Comparison of ENCODE assay signal across 11 mouse cellular contexts in the genomic region with DNA sequence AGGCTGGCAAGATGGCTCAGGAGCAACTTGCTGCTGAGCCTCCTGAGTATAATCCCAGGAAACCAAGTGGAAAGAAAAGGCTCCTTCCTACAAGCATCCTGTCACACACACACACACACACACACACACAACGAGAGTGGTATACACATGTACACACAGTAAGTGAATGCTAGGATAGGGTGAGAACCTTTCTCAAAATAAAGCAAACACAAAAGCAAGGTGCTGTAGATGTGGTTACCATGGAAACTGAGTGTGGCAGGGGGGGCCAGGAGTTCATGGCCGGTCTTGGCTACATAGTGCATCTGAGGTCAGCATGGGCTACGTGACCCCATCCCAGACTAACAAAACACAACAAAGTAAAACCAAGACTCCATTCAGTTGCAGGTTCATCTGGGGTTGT. TPM values are rescaled to one million over a fixed set of nuclear protein-coding genes. Genes with fewer than 3 reads are reported as not detected.
A peak's percentile ranks its signal among the peaks of the same experiment; 100 is the strongest.
DNase-seq lines count a peak whose midpoint lies in the region; ATAC-seq and TF ChIP-seq lines count a peak whose summit lies in the region.
"Had no signal": no experiment of that assay in that cellular context is flagged by ENCODE, and none has a peak within 500 bp of the region (broad histone marks: within the 10 kb centered on the region; RNA-seq: fewer than 3 reads in every experiment).

No protein-coding gene starts in this region.

- H3K9me3 ChIP-seq in lung, embryonic 15.5 days, result no peaks in the 10 kb centered on the region
- no peaks in the 10 kb centered on the region for H3K9me3 ChIP-seq in hindbrain, embryonic 14.5 days (ENCODE audit: control insufficient read depth, low read length)
- no peaks in the 10 kb centered on the region for H3K9me3 ChIP-seq in neural tube, embryonic 13.5 days
- H3K9me3 ChIP-seq: midbrain, embryonic 12.5 days had no signal

- peak overlapping the region; percentile 90 for H3K4me3 ChIP-seq in gastrocnemius, adult 2 months
- peak overlapping the region; percentile 69 for H3K4me3 ChIP-seq in lung, embryonic 15.5 days
- H3K4me3 ChIP-seq in hindbrain, embryonic 14.5 days (replicated peaks; ENCODE audit: low read length), result no peak overlapping the region
- H3K4me3 ChIP-seq in neural tube, embryonic 13.5 days, result peak overlapping the region; percentile 54

- intact Hi-C loops in gastrocnemius, adult 2 months (cut with DNase I), result no loop called here
- intact Hi-C loops in left cerebral cortex, postnatal 14 days (cut with DNase I), result no loop called here

- peak overlapping the region; percentile 86 for H3K4me2 ChIP-seq in lung, embryonic 15.5 days
- H3K4me2 ChIP-seq in hindbrain, embryonic 14.5 days (replicated peaks), result peak overlapping the region; percentile 59; the same call in 1 of the 2 replicates
- H3K4me2 ChIP-seq in neural tube, embryonic 13.5 days, result peak overlapping the region; percentile 58

- no peak for DNase-seq in gastrocnemius, adult 2 months
- DNase-seq in gastrocnemius, postnatal 10 days, result no peak
- no peak for DNase-seq in lung, postnatal 10 days
- no peak for DNase-seq in hindbrain, embryonic 14.5 days (ENCODE audit: low spot score)
- DNase-seq in left cerebral cortex, postnatal 14 days (ENCODE audit: low spot score in 2 of 2), result no peak
- no peak for DNase-seq in ovary, postnatal 10 days (ENCODE audit: low spot score)
- DNase-seq: cerebellum, postnatal 14 days had no signal

- H3K27me3 ChIP-seq in lung, embryonic 15.5 days, result no peaks in the 10 kb centered on the region
- no peaks in the 10 kb centered on the region for H3K27me3 ChIP-seq in hindbrain, embryonic 14.5 days (ENCODE audit: control insufficient read depth, insufficient read depth, low read length)
- H3K27me3 ChIP-seq in neural tube, embryonic 13.5 days, result no peaks in the 10 kb centered on the region
- H3K27me3 ChIP-seq: midbrain, embryonic 12.5 days had no signal

- no peak for TF ChIP-seq CTCF in gastrocnemius, adult 2 months (IDR thresholded peaks at IDR 0.05)

- ATAC-seq in lung, embryonic 15.5 days (ENCODE audit: borderline replicate concordance, extremely low read depth, low FRiP score, low TSS enrichment), result no peak
- ATAC-seq in hindbrain, embryonic 14.5 days (ENCODE audit: low FRiP score), result no peak
- no peak for ATAC-seq in neural tube, embryonic 13.5 days (ENCODE audit: low read depth)

- H3K27ac ChIP-seq in gastrocnemius, adult 2 months, result peak overlapping the region; percentile 89
- peak overlapping the region; percentile 81; the same call in 1 of the 2 replicates for H3K27ac ChIP-seq in lung, embryonic 15.5 days
- no peak overlapping the region for H3K27ac ChIP-seq in hindbrain, embryonic 14.5 days
- no peak overlapping the region for H3K27ac ChIP-seq in neural tube, embryonic 13.5 days (replicated peaks)
- H3K27ac ChIP-seq: midbrain, embryonic 12.5 days had no signal

- H3K4me1 ChIP-seq in lung, embryonic 15.5 days, result peaks cover 56% of the 10 kb centered on the region
- no peaks in the 10 kb centered on the region for H3K4me1 ChIP-seq in hindbrain, embryonic 14.5 days (replicated peaks; ENCODE audit: control insufficient read depth, insufficient read depth, low read length)
- H3K4me1 ChIP-seq in neural tube, embryonic 13.5 days (replicated peaks), result peaks cover 32% of the 10 kb centered on the region

- peaks cover under 1% of the 10 kb centered on the region; the same call in 1 of the 2 replicates for H3K36me3 ChIP-seq in lung, embryonic 15.5 days
- no peaks in the 10 kb centered on the region for H3K36me3 ChIP-seq in hindbrain, embryonic 14.5 days (replicated peaks; ENCODE audit: control insufficient read depth, insufficient read depth)
- H3K36me3 ChIP-seq in neural tube, embryonic 13.5 days, result no peaks in the 10 kb centered on the region
- H3K36me3 ChIP-seq: midbrain, embryonic 12.5 days had no signal

- 0 out of 2 replicates have a peak overlapping the region, but pooled peaks have one; percentile 75 for H3K9ac ChIP-seq in lung, embryonic 15.5 days
- H3K9ac ChIP-seq in hindbrain, embryonic 14.5 days, result no peak overlapping the region
- no peak overlapping the region for H3K9ac ChIP-seq in neural tube, embryonic 13.5 days
- H3K9ac ChIP-seq: midbrain, embryonic 12.5 days had no signal

- WGBS in lung, embryonic 15.5 days, result 37% methylated on average over 3 of the region's 3 CpGs
- WGBS in hindbrain, embryonic 14.5 days, result 63% methylated on average over 3 of the region's 3 CpGs
- WGBS in neural tube, embryonic 13.5 days, result 70% methylated on average over 3 of the region's 3 CpGs

RNA-seq across cellular contexts. Expression of gene Dock6, which starts 1.4 kb away (rescaled TPM):
- 10 to 100 TPM in 1 of 2 experiments, 1 to 10 TPM in 1; 9.4 to 10.5 TPM for total RNA-seq in gastrocnemius, adult 2 months (2021)
- total RNA-seq in gastrocnemius, postnatal 10 days (2021), result 10 to 100 TPM; 26.9 to 32.9 TPM
- 62.0 and 68.0 TPM in 2 replicates for polyA plus RNA-seq in lung, embryonic 15.5 days (2015; fragmentation: Nextera tagmentation; extraction: Ambion mirVana)
- 16.3 and 18.0 TPM in 2 replicates for polyA plus RNA-seq in hindbrain, embryonic 14.5 days (2014; fragmentation: Nextera tagmentation; extraction: Ambion mirVana)
- 21.3 and 22.8 TPM in 2 replicates for polyA plus RNA-seq in neural tube, embryonic 13.5 days (2015; fragmentation: Nextera tagmentation; extraction: Ambion mirVana)
- total RNA-seq in left cerebral cortex, postnatal 14 days (2021), result 10 to 100 TPM; 18.5 to 22.6 TPM

RNA-seq across cellular contexts. Expression of gene Angptl8, which starts 15.8 kb away (rescaled TPM):
- not detected for total RNA-seq in gastrocnemius, adult 2 months (2021)
- total RNA-seq in gastrocnemius, postnatal 10 days (2021), result under 1 TPM in 1 of 2 experiments, not detected in 1; 0.43 TPM
- polyA plus RNA-seq in lung, embryonic 15.5 days (2015; fragmentation: Nextera tagmentation; extraction: Ambion mirVana), result 2.1 and 2.3 TPM in 2 replicates
- 0.33 and 0.62 TPM in 2 replicates for polyA plus RNA-seq in hindbrain, embryonic 14.5 days (2014; fragmentation: Nextera tagmentation; extraction: Ambion mirVana)
- polyA plus RNA-seq in neural tube, embryonic 13.5 days (2015; fragmentation: Nextera tagmentation; extraction: Ambion mirVana), result 0.46 and 0.72 TPM in 2 replicates
- total RNA-seq in left cerebral cortex, postnatal 14 days (2021), result not detected
- total RNA-seq: layer of hippocampus, postnatal 10 days had no signal

RNA-seq across cellular contexts. Expression of gene Kank2, which starts 52.5 kb away (rescaled TPM):
- total RNA-seq in gastrocnemius, adult 2 months (2021), result 10 to 100 TPM; 11.5 to 16.6 TPM
- total RNA-seq in gastrocnemius, postnatal 10 days (2021), result 10 to 100 TPM; 27.4 to 31.6 TPM
- polyA plus RNA-seq in lung, embryonic 15.5 days (2015; fragmentation: Nextera tagmentation; extraction: Ambion mirVana), result 27.7 and 30.0 TPM in 2 replicates
- polyA plus RNA-seq in hindbrain, embryonic 14.5 days (2014; fragmentation: Nextera tagmentation; extraction: Ambion mirVana), result 3.0 and 3.3 TPM in 2 replicates
- 5.3 and 5.9 TPM in 2 replicates for polyA plus RNA-seq in neural tube, embryonic 13.5 days (2015; fragmentation: Nextera tagmentation; extraction: Ambion mirVana)
- total RNA-seq in left cerebral cortex, postnatal 14 days (2021), result 1 to 10 TPM; 7.4 to 7.6 TPM

Comparison
In these comparisons a context has a peak if more than half of its experiments do, and no peak if none do; other contexts are left out.
1. H3K27ac ChIP-seq: peak in gastrocnemius, adult 2 months (single experiment) and lung, embryonic 15.5 days (single experiment); none in hindbrain, embryonic 14.5 days (single experiment) and neural tube, embryonic 13.5 days (single experiment).
2. Peak in every context shown above with its lines, with median percentiles within 50 percentile points of each other: H3K4me2 ChIP-seq.